Mouse (Mus musculus) ES-E14 (cell line): ENCODE data around the gene U90926.

ENCODE experiments used
- HCFC1 ChIP-seq: IDR thresholded peaks from 2 replicates; pipeline ENCODE4 v1.6.1; 2012; ENCODE audit warnings: low read length, inconsistent platforms, borderline replicate concordance; ENCODE audit not compliant: insufficient read depth
- MAFK ChIP-seq: IDR thresholded peaks from 2 replicates; pipeline ENCODE4 v1.6.1; 2014; ENCODE audit warnings: mild to moderate bottlenecking, low read depth, low read length, inconsistent platforms; ENCODE audit not compliant: insufficient read depth
- ZC3H11A ChIP-seq: IDR thresholded peaks from 2 replicates; pipeline ENCODE4 v1.6.1; 2012; ENCODE audit warnings: low read depth, mild to moderate bottlenecking, inconsistent platforms, low read length, borderline replicate concordance
- ZNF384 ChIP-seq: IDR thresholded peaks from 2 replicates; pipeline ENCODE4 v1.6.1; 2012; ENCODE audit warnings: low read depth, low read length, inconsistent platforms

DNA sequence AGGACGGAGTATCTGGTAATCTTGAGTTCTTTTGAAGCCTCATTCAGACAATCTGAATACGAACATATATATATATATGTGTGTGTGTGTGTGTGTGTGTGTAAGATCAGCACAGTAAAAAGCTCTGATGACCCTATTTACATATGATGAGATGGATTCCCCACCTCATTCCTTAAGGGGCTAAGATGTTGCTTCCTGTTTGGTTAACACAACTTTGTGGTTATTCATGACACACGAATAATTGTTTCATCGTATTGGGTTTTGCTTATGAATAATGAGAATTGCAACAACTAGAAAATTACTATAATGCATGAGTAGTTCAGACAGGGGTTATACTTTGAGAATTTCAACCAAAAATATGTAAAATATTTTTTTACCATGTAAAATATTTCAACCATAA lies at the start of gene U90926:
- no peak for TF ChIP-seq ZC3H11A
- no peak for TF ChIP-seq MAFK
- no peak for TF ChIP-seq ZNF384
- TF ChIP-seq HCFC1, result no peak
